Comparison of ENCODE assay signal across 30 mouse cellular contexts in genomic region chr6:113816690-113817089, GRCm38 (mm10).
"Had no signal": no experiment of that assay in that cellular context is flagged by ENCODE, and none has a peak within 500 bp of the region (broad histone marks: within the 10 kb centered on the region; RNA-seq: fewer than 3 reads in every experiment).

No protein-coding gene starts in this region.

- H3K9ac ChIP-seq: embryonic facial prominence, embryonic 12.5 days; embryonic facial prominence, embryonic 13.5 days; embryonic facial prominence, embryonic 15.5 days; forebrain, embryonic 12.5 days; forebrain, embryonic 13.5 days; forebrain, embryonic 15.5 days; forebrain, postnatal 0 days had no signal

- H3K27ac ChIP-seq: embryonic facial prominence, embryonic 10.5 days; embryonic facial prominence, embryonic 12.5 days; embryonic facial prominence, embryonic 13.5 days; embryonic facial prominence, embryonic 15.5 days; forebrain, embryonic 10.5 days; forebrain, embryonic 12.5 days; forebrain, embryonic 13.5 days; forebrain, embryonic 15.5 days; gastrocnemius, adult 2 months; heart, adult 2 months had no signal

- H3K4me1 ChIP-seq: embryonic facial prominence, embryonic 12.5 days; embryonic facial prominence, embryonic 13.5 days; embryonic facial prominence, embryonic 15.5 days; forebrain, embryonic 10.5 days; forebrain, embryonic 12.5 days; forebrain, embryonic 13.5 days; forebrain, embryonic 15.5 days had no signal

- H3K27me3 ChIP-seq: embryonic facial prominence, embryonic 12.5 days; embryonic facial prominence, embryonic 13.5 days; embryonic facial prominence, embryonic 15.5 days; forebrain, embryonic 12.5 days; forebrain, embryonic 13.5 days; forebrain, embryonic 15.5 days had no signal

- H3K4me3 ChIP-seq: embryonic facial prominence, embryonic 10.5 days; embryonic facial prominence, embryonic 12.5 days; embryonic facial prominence, embryonic 13.5 days; embryonic facial prominence, embryonic 15.5 days; erythroblast, embryonic 14.5 days; forebrain, embryonic 10.5 days; forebrain, embryonic 12.5 days; forebrain, embryonic 13.5 days; forebrain, embryonic 15.5 days; gastrocnemius, adult 2 months; heart, adult 2 months had no signal

- ATAC-seq: forebrain, embryonic 13.5 days; forebrain, embryonic 14.5 days; forebrain, embryonic 15.5 days; forebrain, embryonic 16.5 days; forebrain, postnatal 0 days had no signal

- H3K4me2 ChIP-seq: embryonic facial prominence, embryonic 12.5 days; embryonic facial prominence, embryonic 13.5 days; embryonic facial prominence, embryonic 15.5 days; forebrain, embryonic 12.5 days; forebrain, embryonic 13.5 days; forebrain, embryonic 15.5 days had no signal

- DNase-seq: cerebellum, adult 18-20 months; cerebellum, adult 2 months; cerebellum, adult 8-10 months; cerebellum, adult 9-10 months; cerebellum, adult 9-11 months; cerebellum, postnatal 10 days; cerebellum, postnatal 14 days; cerebellum, postnatal 25 days; cerebellum, postnatal 36 days; embryo, embryonic 11 days; forebrain, postnatal 0 days; gastrocnemius, adult 2 months; gastrocnemius, postnatal 10 days; gastrocnemius, postnatal 14 days; gastrocnemius, postnatal 25 days; gastrocnemius, postnatal 36 days; heart, adult 11 months; heart, adult 18-20 months; heart, adult 2 months had no signal

- H3K9me3 ChIP-seq: embryonic facial prominence, embryonic 10.5 days; embryonic facial prominence, embryonic 12.5 days; embryonic facial prominence, embryonic 13.5 days; embryonic facial prominence, embryonic 15.5 days; forebrain, embryonic 10.5 days; forebrain, embryonic 12.5 days; forebrain, embryonic 13.5 days; forebrain, embryonic 15.5 days had no signal

- H3K36me3 ChIP-seq: embryonic facial prominence, embryonic 10.5 days; embryonic facial prominence, embryonic 12.5 days; embryonic facial prominence, embryonic 13.5 days; embryonic facial prominence, embryonic 15.5 days; forebrain, embryonic 10.5 days; forebrain, embryonic 12.5 days had no signal
